Mouse (Mus musculus) midbrain, embryonic 10.5 days (tissue): ENCODE results near the gene Slc25a48. TPM values are rescaled to one million over a fixed set of nuclear protein-coding genes. Genes with fewer than 3 reads are reported as not detected.

Source experiments
- DNase-seq: peaks from one replicate; pipeline ENCODE4 v3.0.0-alpha.2; 2017; ENCODE audit warnings: low spot score
- H3K27ac ChIP-seq: fragments of 300-500 bp; sonication (generic); replicated peaks from 2 replicates; pipeline ENCODE4 v1.5.1; 2016; ENCODE audit warnings: mild to moderate bottlenecking
- H3K27me3 ChIP-seq: fragments of 300-500 bp; sonication (generic); 2 replicates; pipeline ENCODE4 v1.6.1; 2016; ENCODE audit warnings: low read depth, mild to moderate bottlenecking; ENCODE audit not compliant: poor library complexity, severe bottlenecking
- H3K36me3 ChIP-seq: fragments of 300-500 bp; sonication (generic); 2 replicates; pipeline ENCODE4 v1.6.1; 2016; ENCODE audit warnings: mild to moderate bottlenecking, moderate library complexity
- H3K4me1 ChIP-seq: fragments of 300-500 bp; sonication (generic); 2 replicates; pipeline ENCODE4 v1.6.1; 2016
- H3K4me3 ChIP-seq: fragments of 300-500 bp; sonication (generic); 2 replicates; pipeline ENCODE4 v1.5.1; 2016; ENCODE audit warnings: mild to moderate bottlenecking, moderate library complexity
- H3K9me3 ChIP-seq: fragments of 300-500 bp; sonication (generic); replicated peaks from 2 replicates; pipeline ENCODE4 v1.6.1; 2016; ENCODE audit warnings: mild to moderate bottlenecking
- WGBS: fragments of 180-500 bp; shearing (Covaris S2); methylation state at CpG from one replicate; pipeline ENCODE4 v1.1.7; 2016; 5-methylcytosine and 5-hydroxymethylcytosine counted together
- polyA plus RNA-seq: library from polyadenylated mRNA; unstranded; fragments of >200 nt; fragmentation: Nextera tagmentation; extraction: Ambion mirVana; gene quantifications from 2 replicates; pipeline ENCODE4 v1.2.1, GENCODE M21; 2016

The Slc25a48 gene
- polyA plus RNA-seq, 1 experiment from 2014 or later = not detected

GRCm38 (mm10) chr13:56500132-56500531 is 62.0 kb downstream of the Slc25a48 start:
- WGBS = 83% methylated on average over 3 of the region's 3 CpGs
- H3K27ac ChIP-seq = no peak overlapping the region
- DNase-seq = no peak
- H3K4me1 ChIP-seq = no peaks in the 10 kb centered on the region
- H3K9me3 ChIP-seq = no peaks in the 10 kb centered on the region
- no peak overlapping the region for H3K4me3 ChIP-seq
- no peaks in the 10 kb centered on the region for H3K36me3 ChIP-seq
- H3K27me3 ChIP-seq = no peaks in the 10 kb centered on the region

GRCm38 (mm10) chr13:56500636-56501035 is 62.5 kb downstream of the Slc25a48 start:
- Histone ChIP-seq H3K27ac (no peak overlapping the region), H3K36me3 (no peaks in the 10 kb centered on the region), H3K27me3 (no peaks in the 10 kb centered on the region), H3K4me1 (no peaks in the 10 kb centered on the region), H3K4me3 (no peak overlapping the region), H3K9me3 (no peaks in the 10 kb centered on the region)
- WGBS = 91% methylated on average over 8 of the region's 8 CpGs
- DNase-seq = no peak

GRCm38 (mm10) chr13:56501866-56502420 is 63.8 kb downstream of the Slc25a48 start:
- Histone ChIP-seq H3K27me3 (no peaks in the 10 kb centered on the region), H3K4me3 (no peak overlapping the region), H3K27ac (no peak overlapping the region), H3K36me3 (no peaks in the 10 kb centered on the region), H3K9me3 (no peaks in the 10 kb centered on the region), H3K4me1 (no peaks in the 10 kb centered on the region)
- WGBS = 69% methylated on average over 6 of the region's 6 CpGs
- DNase-seq = no peak

- Histone ChIP-seq H3K4me1 (no peaks in the 10 kb centered on the region), H3K9me3 (no peaks in the 10 kb centered on the region), H3K27me3 (no peaks in the 10 kb centered on the region), H3K4me3 (no peak overlapping the region), H3K36me3 (no peaks in the 10 kb centered on the region), H3K27ac (no peak overlapping the region)
- DNase-seq = no peak
- WGBS = 85% methylated on average over 6 of the region's 6 CpGs
These were observed 68.8 kb downstream of the Slc25a48 start for GRCm38 (mm10) chr13:56506871-56507496.

GRCm38 (mm10) chr13:56509796-56510195 is 71.6 kb downstream of the Slc25a48 start:
- no peaks in the 10 kb centered on the region for H3K36me3 ChIP-seq
- 82% methylated on average over 2 of the region's 2 CpGs for WGBS

GRCm38 (mm10) chr13:56513595-56513994 is 75.4 kb downstream of the Slc25a48 start:
- Histone ChIP-seq H3K4me3 (no peak overlapping the region), H3K27me3 (no peaks in the 10 kb centered on the region), H3K9me3 (no peaks in the 10 kb centered on the region), H3K4me1 (peaks cover 7% of the 10 kb centered on the region), H3K36me3 (no peaks in the 10 kb centered on the region), H3K27ac (no peak overlapping the region)
- DNase-seq = no peak

More at GRCm38 (mm10) chr13:56509796-56510195, 71.6 kb downstream of the Slc25a48 start:
- DNase-seq = no peak
- no peaks in the 10 kb centered on the region for H3K9me3 ChIP-seq
- H3K4me1 ChIP-seq = no peaks in the 10 kb centered on the region
- no peak overlapping the region for H3K27ac ChIP-seq
- no peak overlapping the region for H3K4me3 ChIP-seq
- no peaks in the 10 kb centered on the region for H3K27me3 ChIP-seq

GRCm38 (mm10) chr13:56516311-56516710 is 78.2 kb downstream of the Slc25a48 start:
- no peaks in the 10 kb centered on the region for H3K9me3 ChIP-seq
- peaks cover 7% of the 10 kb centered on the region for H3K4me1 ChIP-seq
- no peak for DNase-seq
- H3K4me3 ChIP-seq = no peak overlapping the region
- H3K27ac ChIP-seq = no peak overlapping the region
- 73% methylated on average over 4 of the region's 4 CpGs for WGBS
- H3K27me3 ChIP-seq = no peaks in the 10 kb centered on the region
- no peaks in the 10 kb centered on the region for H3K36me3 ChIP-seq

- no peak for DNase-seq
- no peaks in the 10 kb centered on the region for H3K27me3 ChIP-seq
- peaks cover 7% of the 10 kb centered on the region for H3K4me1 ChIP-seq
- H3K9me3 ChIP-seq = no peaks in the 10 kb centered on the region
- WGBS = 34% methylated on average over 7 of the region's 7 CpGs
- no peak overlapping the region for H3K4me3 ChIP-seq
- H3K27ac ChIP-seq = no peak overlapping the region
- no peaks in the 10 kb centered on the region for H3K36me3 ChIP-seq
These were observed 78.7 kb downstream of the Slc25a48 start for GRCm38 (mm10) chr13:56516816-56517215.

- H3K9me3 ChIP-seq = no peaks in the 10 kb centered on the region
- peak; percentile 92 for DNase-seq
- no peaks in the 10 kb centered on the region for H3K27me3 ChIP-seq
- H3K4me3 ChIP-seq = peak within 1 kb of the TSS; percentile 80
- peak within 1 kb of the TSS; percentile 78 for H3K27ac ChIP-seq
- H3K36me3 ChIP-seq = no peaks in the 10 kb centered on the region
- peaks cover 13% of the 10 kb centered on the region for H3K4me1 ChIP-seq
- under 1% methylated on average over 56 of the region's 56 CpGs for WGBS
These were observed 84.1 kb downstream of the Slc25a48 start, which contains the start of gene Fbxl21 for GRCm38 (mm10) chr13:56522081-56522820. Fbxl21 (plus strand) TSS chr13:56522472.

- no peaks in the 10 kb centered on the region for H3K27me3 ChIP-seq
- no peaks in the 10 kb centered on the region for H3K9me3 ChIP-seq
- 7% methylated on average over 8 of the region's 8 CpGs for WGBS
- H3K36me3 ChIP-seq = no peaks in the 10 kb centered on the region
- DNase-seq = no peak
- H3K27ac ChIP-seq = peak overlapping the region; percentile 78
- H3K4me1 ChIP-seq = peaks cover 13% of the 10 kb centered on the region
- peak overlapping the region; percentile 80 for H3K4me3 ChIP-seq
These were observed 84.6 kb downstream of the Slc25a48 start for GRCm38 (mm10) chr13:56522821-56523167.

Other genes with a start within 250 kb of the Slc25a48 start
- gene Neurog1, start 186.2 kb upstream of the Slc25a48 start, polyA plus RNA-seq = 33.7 and 34.4 TPM in 2 replicates
- 5.4 and 9.3 TPM in 2 replicates for gene Cxcl14, start 141.8 kb upstream of the Slc25a48 start, polyA plus RNA-seq
- gene Gm3045, start 11.8 kb upstream of the Slc25a48 start, polyA plus RNA-seq = not detected in 2 replicates
- not detected in 2 replicates for gene Il9, start 43.9 kb downstream of the Slc25a48 start, polyA plus RNA-seq
- 1.4 and 1.6 TPM in 2 replicates for gene Fbxl21, start 84.1 kb downstream of the Slc25a48 start, polyA plus RNA-seq
- gene Lect2, start 110.1 kb downstream of the Slc25a48 start, polyA plus RNA-seq = not detected in 2 replicates
- gene Tgfbi, start 171.2 kb downstream of the Slc25a48 start, polyA plus RNA-seq = 23.2 and 29.8 TPM in 2 replicates